Mouse (Mus musculus): ENCODE measurements around the gene Gm43552. TPM values are rescaled to one million over a fixed set of nuclear protein-coding genes. Genes with fewer than 3 reads are reported as not detected.

Gene Gm43552
- polyA plus RNA-seq, 1 experiment = not detected

- Histone ChIP-seq H3K27ac (ENCODE audit: insufficient read depth, low read length) (no peak overlapping the region), H3K4me3 (ENCODE audit: low read depth, low read length) (no peak overlapping the region), H3K27me3 (ENCODE audit: control insufficient read depth, insufficient read depth, low read length, poor library complexity, severe bottlenecking) (no peaks in the 10 kb centered on the region), H3K9me3 (replicated peaks; ENCODE audit: control insufficient read depth, insufficient read depth, low read length, poor library complexity, severe bottlenecking) (no peaks in the 10 kb centered on the region), H3K9ac (ENCODE audit: low read depth, poor library complexity, severe bottlenecking) (no peak overlapping the region), H3K4me1 (ENCODE audit: control insufficient read depth, insufficient read depth, low read length) (no peaks in the 10 kb centered on the region), H3K36me3 (ENCODE audit: control insufficient read depth, insufficient read depth, low read length, poor library complexity, severe bottlenecking) (no peaks in the 10 kb centered on the region)
- no peak for TF ChIP-seq CTCF (IDR thresholded peaks at IDR 0.05; ENCODE audit: low read depth, low read length)
These were observed 13.2 kb upstream of the Gm43552 start for GRCm38 (mm10) chr5:65505786-65506185.

- no peaks in the 10 kb centered on the region for H3K9me3 ChIP-seq (replicated peaks; ENCODE audit: control insufficient read depth, insufficient read depth, low read length, poor library complexity, severe bottlenecking)
- TF ChIP-seq EP300 (IDR thresholded peaks at IDR 0.05; ENCODE audit: insufficient read depth, low read depth, low read length) = no peak
- no peak for TF ChIP-seq POLR2A (IDR thresholded peaks at IDR 0.05; ENCODE audit: insufficient read depth, low read length)
- no peak for TF ChIP-seq CTCF (IDR thresholded peaks at IDR 0.05; ENCODE audit: low read depth, low read length)
- no peaks in the 10 kb centered on the region for H3K36me3 ChIP-seq (ENCODE audit: control insufficient read depth, insufficient read depth, low read length, poor library complexity, severe bottlenecking)
- no peak overlapping the region for H3K27ac ChIP-seq (ENCODE audit: insufficient read depth, low read length)
- no peaks in the 10 kb centered on the region for H3K27me3 ChIP-seq (ENCODE audit: control insufficient read depth, insufficient read depth, low read length, poor library complexity, severe bottlenecking)
- no peak overlapping the region for H3K9ac ChIP-seq (ENCODE audit: low read depth, poor library complexity, severe bottlenecking)
- H3K4me1 ChIP-seq (ENCODE audit: control insufficient read depth, insufficient read depth, low read length) = no peaks in the 10 kb centered on the region
- no peak overlapping the region for H3K4me3 ChIP-seq (ENCODE audit: low read depth, low read length)
These were observed 8.8 kb upstream of the Gm43552 start for GRCm38 (mm10) chr5:65501407-65501806.

- no peaks in the 10 kb centered on the region for H3K27me3 ChIP-seq (ENCODE audit: control insufficient read depth, insufficient read depth, low read length, poor library complexity, severe bottlenecking)
- H3K4me1 ChIP-seq (ENCODE audit: control insufficient read depth, insufficient read depth, low read length) = no peaks in the 10 kb centered on the region
- H3K27ac ChIP-seq (ENCODE audit: insufficient read depth, low read length) = no peak overlapping the region
- H3K9me3 ChIP-seq (replicated peaks; ENCODE audit: control insufficient read depth, insufficient read depth, low read length, poor library complexity, severe bottlenecking) = no peaks in the 10 kb centered on the region
- no peak overlapping the region for H3K9ac ChIP-seq (ENCODE audit: low read depth, poor library complexity, severe bottlenecking)
- TF ChIP-seq EP300 (IDR thresholded peaks at IDR 0.05; ENCODE audit: insufficient read depth, low read depth, low read length) (no peak), POLR2A (IDR thresholded peaks at IDR 0.05; ENCODE audit: insufficient read depth, low read length) (no peak), CTCF (IDR thresholded peaks at IDR 0.05; ENCODE audit: low read depth, low read length) (no peak)
- H3K4me3 ChIP-seq (ENCODE audit: low read depth, low read length) = no peak overlapping the region
- no peaks in the 10 kb centered on the region for H3K36me3 ChIP-seq (ENCODE audit: control insufficient read depth, insufficient read depth, low read length, poor library complexity, severe bottlenecking)
These were observed 7.6 kb upstream of the Gm43552 start for GRCm38 (mm10) chr5:65500231-65500630.

- no peaks in the 10 kb centered on the region for H3K4me1 ChIP-seq (ENCODE audit: control insufficient read depth, insufficient read depth, low read length)
These were observed 592 bp downstream of the Gm43552 start for GRCm38 (mm10) chr5:65491767-65492715.

GRCm38 (mm10) chr5:65489830-65490229 lies 2.8 kb downstream of the Gm43552 start:
- TF ChIP-seq POLR2A (IDR thresholded peaks at IDR 0.05; ENCODE audit: insufficient read depth, low read length) = no peak
- no peak for TF ChIP-seq EP300 (IDR thresholded peaks at IDR 0.05; ENCODE audit: insufficient read depth, low read depth, low read length)
- no peak for TF ChIP-seq CTCF (IDR thresholded peaks at IDR 0.05; ENCODE audit: low read depth, low read length)
- no peaks in the 10 kb centered on the region for H3K27me3 ChIP-seq (ENCODE audit: control insufficient read depth, insufficient read depth, low read length, poor library complexity, severe bottlenecking)
- H3K4me1 ChIP-seq (ENCODE audit: control insufficient read depth, insufficient read depth, low read length) = no peaks in the 10 kb centered on the region
- H3K9ac ChIP-seq (ENCODE audit: low read depth, poor library complexity, severe bottlenecking) = no peak overlapping the region
- no peaks in the 10 kb centered on the region for H3K9me3 ChIP-seq (replicated peaks; ENCODE audit: control insufficient read depth, insufficient read depth, low read length, poor library complexity, severe bottlenecking)
- H3K4me3 ChIP-seq (ENCODE audit: low read depth, low read length) = no peak overlapping the region
- no peak overlapping the region for H3K27ac ChIP-seq (ENCODE audit: insufficient read depth, low read length)
- H3K36me3 ChIP-seq (ENCODE audit: control insufficient read depth, insufficient read depth, low read length, poor library complexity, severe bottlenecking) = no peaks in the 10 kb centered on the region

More at GRCm38 (mm10) chr5:65491767-65492715, 592 bp downstream of the Gm43552 start:
- TF ChIP-seq POLR2A (IDR thresholded peaks at IDR 0.05; ENCODE audit: insufficient read depth, low read length) = no peak
- no peak for TF ChIP-seq EP300 (IDR thresholded peaks at IDR 0.05; ENCODE audit: insufficient read depth, low read depth, low read length)
- no peak for TF ChIP-seq CTCF (IDR thresholded peaks at IDR 0.05; ENCODE audit: low read depth, low read length)
- no peaks in the 10 kb centered on the region for H3K9me3 ChIP-seq (replicated peaks; ENCODE audit: control insufficient read depth, insufficient read depth, low read length, poor library complexity, severe bottlenecking)
- H3K9ac ChIP-seq (ENCODE audit: low read depth, poor library complexity, severe bottlenecking) = peak overlapping the region; percentile 78
- peak overlapping the region; percentile 72 for H3K4me3 ChIP-seq (ENCODE audit: low read depth, low read length)
- no peaks in the 10 kb centered on the region for H3K36me3 ChIP-seq (ENCODE audit: control insufficient read depth, insufficient read depth, low read length, poor library complexity, severe bottlenecking)
- H3K27me3 ChIP-seq (ENCODE audit: control insufficient read depth, insufficient read depth, low read length, poor library complexity, severe bottlenecking) = no peaks in the 10 kb centered on the region
- H3K27ac ChIP-seq (ENCODE audit: insufficient read depth, low read length) = no peak overlapping the region

- no peak overlapping the region for H3K4me3 ChIP-seq (ENCODE audit: low read depth, low read length)
- H3K36me3 ChIP-seq (ENCODE audit: control insufficient read depth, insufficient read depth, low read length, poor library complexity, severe bottlenecking) = no peaks in the 10 kb centered on the region
- no peak overlapping the region for H3K9ac ChIP-seq (ENCODE audit: low read depth, poor library complexity, severe bottlenecking)
- no peaks in the 10 kb centered on the region for H3K27me3 ChIP-seq (ENCODE audit: control insufficient read depth, insufficient read depth, low read length, poor library complexity, severe bottlenecking)
- no peaks in the 10 kb centered on the region for H3K9me3 ChIP-seq (replicated peaks; ENCODE audit: control insufficient read depth, insufficient read depth, low read length, poor library complexity, severe bottlenecking)
- no peaks in the 10 kb centered on the region for H3K4me1 ChIP-seq (ENCODE audit: control insufficient read depth, insufficient read depth, low read length)
- TF ChIP-seq CTCF (IDR thresholded peaks at IDR 0.05; ENCODE audit: low read depth, low read length) (no peak), POLR2A (IDR thresholded peaks at IDR 0.05; ENCODE audit: insufficient read depth, low read length) (no peak), EP300 (IDR thresholded peaks at IDR 0.05; ENCODE audit: insufficient read depth, low read depth, low read length) (no peak)
- H3K27ac ChIP-seq (ENCODE audit: insufficient read depth, low read length) = no peak overlapping the region
These were observed 3.9 kb downstream of the Gm43552 start for GRCm38 (mm10) chr5:65488725-65489124.

Data from ES-Bruce4 (cell line).